Mouse (Mus musculus) B cell, adult 62 days (primary cell): Measurements from ENCODE around the gene Gm5415. TPM values are rescaled to one million over a fixed set of nuclear protein-coding genes. Genes with fewer than 3 reads are reported as not detected.

ENCODE experiments used
- total RNA-seq: library from RNA; stranded (reverse); gene quantifications from 4 replicates; pipeline ENCODE4 v1.2.4, GENCODE M21; 2023

The Gm5415 gene
- not detected in 4 replicates for total RNA-seq

DNA sequence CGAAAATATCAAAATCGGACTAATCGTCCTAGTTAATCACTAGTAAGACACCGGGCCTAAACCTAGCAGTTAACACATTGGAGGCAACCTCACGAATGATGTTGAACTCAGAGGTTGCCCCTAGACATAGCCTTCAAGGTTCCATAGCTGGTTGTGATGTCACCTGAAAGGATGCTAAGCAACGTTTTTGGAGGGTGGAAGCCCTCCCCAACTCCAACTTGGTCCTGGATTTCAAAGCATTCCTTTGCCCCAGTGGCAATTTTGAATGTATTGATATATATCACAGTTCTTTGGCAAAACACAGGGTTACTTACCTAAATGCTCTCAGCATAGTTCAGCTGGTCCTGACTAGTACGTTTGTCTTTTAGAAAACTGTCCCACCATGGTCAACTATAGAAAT is at the start of gene Gm5415:
Gene Gm5415, minus strand, starts transcription at position 101 of the 400 bp plus-strand sequence.

